Mouse (Mus musculus): ENCODE measurements around the gene Oas1g. TPM values are rescaled to one million over a fixed set of nuclear protein-coding genes. Genes with fewer than 3 reads are reported as not detected.
"Not testable (repeated sequence)": the region's sequence is repeated elsewhere in the genome, so short reads cannot be mapped to it uniquely, and the experiment has no call there.

The Oas1g gene
- polyA plus RNA-seq (2014; fragmentation: Nextera tagmentation; extraction: Ambion mirVana) = 0.23 and 0.39 TPM in 2 replicates

- H3K27me3 ChIP-seq (replicated peaks; ENCODE audit: control insufficient read depth, insufficient read depth, low read length); DNase-seq (ENCODE audit: low spot score); H3K4me2 ChIP-seq; ATAC-seq (replicated peaks; ENCODE audit: low FRiP score); H3K9ac ChIP-seq (ENCODE audit: low read depth, low read length); H3K36me3 ChIP-seq (ENCODE audit: control insufficient read depth, insufficient read depth, low read length); H3K4me1 ChIP-seq (replicated peaks; ENCODE audit: control insufficient read depth, insufficient read depth, low read length); H3K27ac ChIP-seq (ENCODE audit: low read depth, low read length); H3K4me3 ChIP-seq (ENCODE audit: low read depth, low read length); H3K9me3 ChIP-seq (ENCODE audit: control insufficient read depth, low read length): not testable (repeated sequence)
- 14% methylated on average over 5 of the region's 9 CpGs for WGBS
Observed at GRCm38 (mm10) chr5:120887413-120887812, at the start of gene Oas1g. Gene Oas1g (minus strand): TSS chr5:120887613.

DNA sequence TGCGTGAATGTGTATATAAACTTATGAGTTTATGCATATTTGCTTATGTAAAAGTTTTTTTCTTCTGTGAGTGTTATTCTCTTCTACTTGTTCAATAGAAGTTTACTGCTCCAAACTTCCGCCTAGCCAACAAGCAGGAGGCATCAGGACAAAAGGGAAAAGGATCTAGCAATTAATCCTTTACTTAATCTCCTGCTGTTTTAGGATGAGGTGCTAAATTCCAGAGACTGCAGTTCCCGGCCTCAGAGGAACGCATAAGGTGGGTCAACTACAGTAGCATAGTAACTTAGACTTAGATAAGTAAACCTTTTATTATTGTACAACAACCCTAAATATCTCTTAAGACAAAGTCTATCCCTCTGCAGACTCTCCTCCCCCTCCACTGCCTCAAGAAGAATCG lies 46.6 kb upstream of the Oas1g start:
- WGBS = 26% methylated on average over 5 of the region's 5 CpGs
- ATAC-seq (replicated peaks; ENCODE audit: low FRiP score) (no peak), DNase-seq (ENCODE audit: low spot score) (no peak)
- Histone ChIP-seq H3K27me3 (replicated peaks; ENCODE audit: control insufficient read depth, insufficient read depth, low read length) (no peaks in the 10 kb centered on the region), H3K9me3 (ENCODE audit: control insufficient read depth, low read length) (no peaks in the 10 kb centered on the region), H3K36me3 (ENCODE audit: control insufficient read depth, insufficient read depth, low read length) (no peaks in the 10 kb centered on the region), H3K4me1 (replicated peaks; ENCODE audit: control insufficient read depth, insufficient read depth, low read length) (no peaks in the 10 kb centered on the region), H3K27ac (ENCODE audit: low read depth, low read length) (no peak overlapping the region), H3K4me2 (no peak overlapping the region), H3K9ac (ENCODE audit: low read depth, low read length) (no peak overlapping the region), H3K4me3 (ENCODE audit: low read depth, low read length) (no peak overlapping the region)

GRCm38 (mm10) chr5:120927036-120927435 lies 39.6 kb upstream of the Oas1g start:
- Histone ChIP-seq H3K9ac (ENCODE audit: low read depth, low read length) (no peak overlapping the region), H3K27ac (ENCODE audit: low read depth, low read length) (no peak overlapping the region), H3K27me3 (replicated peaks; ENCODE audit: control insufficient read depth, insufficient read depth, low read length) (no peaks in the 10 kb centered on the region), H3K4me3 (ENCODE audit: low read depth, low read length) (no peak overlapping the region), H3K9me3 (ENCODE audit: control insufficient read depth, low read length) (no peaks in the 10 kb centered on the region), H3K4me2 (no peak overlapping the region), H3K4me1 (replicated peaks; ENCODE audit: control insufficient read depth, insufficient read depth, low read length) (no peaks in the 10 kb centered on the region), H3K36me3 (ENCODE audit: control insufficient read depth, insufficient read depth, low read length) (no peaks in the 10 kb centered on the region)
- ATAC-seq (replicated peaks; ENCODE audit: low FRiP score) (no peak), DNase-seq (ENCODE audit: low spot score) (no peak)
- WGBS = 10% methylated on average over 1 of the region's 1 CpGs

DNA sequence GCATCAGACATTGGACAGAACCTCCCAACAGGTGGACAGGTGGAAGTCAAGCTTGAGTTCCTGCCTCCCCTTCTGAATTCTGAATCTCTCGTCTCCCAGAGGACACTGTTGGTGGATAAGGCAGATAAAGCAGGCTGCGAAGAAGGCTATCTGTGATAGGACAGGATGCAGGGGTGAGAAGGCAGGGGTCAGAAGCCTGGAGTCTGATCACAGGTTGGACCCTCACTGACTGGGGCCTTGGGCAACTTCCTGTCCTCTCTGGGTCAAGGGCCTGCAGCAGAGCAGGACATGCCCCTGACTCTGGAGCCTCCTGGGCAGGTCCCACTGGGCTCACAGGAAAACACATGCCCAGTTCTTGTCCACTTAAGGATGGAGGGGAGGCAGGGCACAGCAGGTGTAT lies 38.9 kb upstream of the Oas1g start:
- not testable (repeated sequence) for H3K27me3 ChIP-seq (replicated peaks; ENCODE audit: control insufficient read depth, insufficient read depth, low read length); H3K27ac ChIP-seq (ENCODE audit: low read depth, low read length); H3K4me2 ChIP-seq; DNase-seq (ENCODE audit: low spot score); H3K36me3 ChIP-seq (ENCODE audit: control insufficient read depth, insufficient read depth, low read length); H3K9ac ChIP-seq (ENCODE audit: low read depth, low read length); ATAC-seq (replicated peaks; ENCODE audit: low FRiP score); H3K9me3 ChIP-seq (ENCODE audit: control insufficient read depth, low read length); H3K4me3 ChIP-seq (ENCODE audit: low read depth, low read length); H3K4me1 ChIP-seq (replicated peaks; ENCODE audit: control insufficient read depth, insufficient read depth, low read length)
- 33% methylated on average over 2 of the region's 2 CpGs for WGBS

GRCm38 (mm10) chr5:120924520-120924919 lies 37.1 kb upstream of the Oas1g start:
- ATAC-seq (replicated peaks; ENCODE audit: low FRiP score); H3K9ac ChIP-seq (ENCODE audit: low read depth, low read length); H3K4me1 ChIP-seq (replicated peaks; ENCODE audit: control insufficient read depth, insufficient read depth, low read length); H3K9me3 ChIP-seq (ENCODE audit: control insufficient read depth, low read length); H3K27ac ChIP-seq (ENCODE audit: low read depth, low read length); DNase-seq (ENCODE audit: low spot score); H3K4me3 ChIP-seq (ENCODE audit: low read depth, low read length); H3K36me3 ChIP-seq (ENCODE audit: control insufficient read depth, insufficient read depth, low read length); H3K27me3 ChIP-seq (replicated peaks; ENCODE audit: control insufficient read depth, insufficient read depth, low read length); H3K4me2 ChIP-seq: not testable (repeated sequence)
- WGBS = 81% methylated on average over 4 of the region's 4 CpGs

- Histone ChIP-seq H3K36me3 (ENCODE audit: control insufficient read depth, insufficient read depth, low read length) (no peaks in the 10 kb centered on the region), H3K27ac (ENCODE audit: low read depth, low read length) (no peak overlapping the region), H3K4me1 (replicated peaks; ENCODE audit: control insufficient read depth, insufficient read depth, low read length) (no peaks in the 10 kb centered on the region), H3K9me3 (ENCODE audit: control insufficient read depth, low read length) (no peaks in the 10 kb centered on the region), H3K4me2 (no peak overlapping the region), H3K4me3 (ENCODE audit: low read depth, low read length) (no peak overlapping the region), H3K27me3 (replicated peaks; ENCODE audit: control insufficient read depth, insufficient read depth, low read length) (no peaks in the 10 kb centered on the region), H3K9ac (ENCODE audit: low read depth, low read length) (no peak overlapping the region)
- DNase-seq (ENCODE audit: low spot score) = no peak
- ATAC-seq (replicated peaks; ENCODE audit: low FRiP score) = no peak
- WGBS = 73% methylated on average over 4 of the region's 4 CpGs
Observed at GRCm38 (mm10) chr5:120923969-120924368, 36.6 kb upstream of the Oas1g start.

DNA sequence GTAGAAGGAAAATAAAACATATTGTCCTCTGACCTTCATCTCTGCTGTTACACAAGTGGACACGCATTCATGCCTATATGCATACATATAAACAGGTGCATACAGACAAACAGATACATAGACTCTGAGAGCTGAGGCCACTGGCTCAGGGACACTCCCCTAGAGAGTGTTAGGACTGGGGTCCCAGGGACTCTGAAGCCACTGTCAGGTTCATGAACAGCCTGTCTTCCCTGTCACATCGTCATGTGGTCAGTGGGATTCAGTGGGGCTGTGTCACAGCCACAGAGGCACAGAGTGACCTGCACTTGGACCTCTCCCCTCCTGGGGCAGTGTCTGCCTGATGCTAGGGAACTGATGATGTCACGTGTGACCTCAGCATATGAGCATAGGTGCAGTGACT lies 32.9 kb upstream of the Oas1g start:
- H3K27ac ChIP-seq (ENCODE audit: low read depth, low read length) = no peak overlapping the region
- no peak overlapping the region for H3K4me3 ChIP-seq (ENCODE audit: low read depth, low read length)
- no peak overlapping the region for H3K4me2 ChIP-seq
- no peak for ATAC-seq (replicated peaks; ENCODE audit: low FRiP score)
- 65% methylated on average over 3 of the region's 3 CpGs for WGBS
- no peak overlapping the region for H3K9ac ChIP-seq (ENCODE audit: low read depth, low read length)
- no peaks in the 10 kb centered on the region for H3K9me3 ChIP-seq (ENCODE audit: control insufficient read depth, low read length)
- no peaks in the 10 kb centered on the region for H3K27me3 ChIP-seq (replicated peaks; ENCODE audit: control insufficient read depth, insufficient read depth, low read length)
- H3K36me3 ChIP-seq (ENCODE audit: control insufficient read depth, insufficient read depth, low read length) = no peaks in the 10 kb centered on the region
- H3K4me1 ChIP-seq (replicated peaks; ENCODE audit: control insufficient read depth, insufficient read depth, low read length) = no peaks in the 10 kb centered on the region
- DNase-seq (ENCODE audit: low spot score) = no peak

GRCm38 (mm10) chr5:120919156-120919935 lies 31.9 kb upstream of the Oas1g start:
- H3K4me1 ChIP-seq (replicated peaks; ENCODE audit: control insufficient read depth, insufficient read depth, low read length); ATAC-seq (replicated peaks; ENCODE audit: low FRiP score); H3K4me3 ChIP-seq (ENCODE audit: low read depth, low read length); H3K4me2 ChIP-seq; H3K27ac ChIP-seq (ENCODE audit: low read depth, low read length); H3K27me3 ChIP-seq (replicated peaks; ENCODE audit: control insufficient read depth, insufficient read depth, low read length); H3K36me3 ChIP-seq (ENCODE audit: control insufficient read depth, insufficient read depth, low read length); H3K9ac ChIP-seq (ENCODE audit: low read depth, low read length); DNase-seq (ENCODE audit: low spot score); H3K9me3 ChIP-seq (ENCODE audit: control insufficient read depth, low read length): not testable (repeated sequence)
- 54% methylated on average over 2 of the region's 2 CpGs for WGBS

- not testable (repeated sequence) for H3K27me3 ChIP-seq (replicated peaks; ENCODE audit: control insufficient read depth, insufficient read depth, low read length); DNase-seq (ENCODE audit: low spot score); H3K9ac ChIP-seq (ENCODE audit: low read depth, low read length); H3K4me1 ChIP-seq (replicated peaks; ENCODE audit: control insufficient read depth, insufficient read depth, low read length); H3K4me3 ChIP-seq (ENCODE audit: low read depth, low read length); H3K4me2 ChIP-seq; ATAC-seq (replicated peaks; ENCODE audit: low FRiP score); H3K27ac ChIP-seq (ENCODE audit: low read depth, low read length); H3K36me3 ChIP-seq (ENCODE audit: control insufficient read depth, insufficient read depth, low read length); H3K9me3 ChIP-seq (ENCODE audit: control insufficient read depth, low read length)
- 54% methylated on average over 8 of the region's 8 CpGs for WGBS
Observed at GRCm38 (mm10) chr5:120914204-120914603, 26.8 kb upstream of the Oas1g start, which contains the start of gene Oas1d. Gene Oas1d (plus strand): TSS chr5:120914536.

Data from liver, embryonic 11.5 days (tissue).